Mouse (Mus musculus) hindbrain, embryonic 14.5 days (tissue): Measurements from ENCODE around the gene Lmf1. TPM values are rescaled to one million over a fixed set of nuclear protein-coding genes. Genes with fewer than 3 reads are reported as not detected.

Experiments used
- ATAC-seq: fragments of 200-750 bp; cut with Nextera tagmentation; 2 replicates; pipeline ENCODE4 v1.8.0; 2017; ENCODE audit warnings: moderate number of reproducible peaks, mild to moderate bottlenecking, moderate TSS enrichment, moderate library complexity; ENCODE audit not compliant: low FRiP score
- DNase-seq: peaks from one replicate; pipeline ENCODE4 v3.0.0-alpha.2; 2015; ENCODE audit warnings: low spot score
- H3K27ac ChIP-seq: fragments of 300-500 bp; sonication (generic); 2 replicates; pipeline ENCODE4 v1.5.1; 2014; ENCODE audit warnings: mild to moderate bottlenecking, moderate library complexity
- H3K27me3 ChIP-seq: fragments of 300-500 bp; sonication (generic); 2 replicates; pipeline ENCODE4 v1.6.1; 2014; ENCODE audit warnings: mild to moderate bottlenecking, low read length, mixed read lengths; ENCODE audit not compliant: control insufficient read depth, insufficient read depth
- H3K36me3 ChIP-seq: fragments of 300-500 bp; sonication (generic); replicated peaks from 2 replicates; pipeline ENCODE4 v1.6.1; 2014; ENCODE audit not compliant: control insufficient read depth, insufficient read depth
- H3K4me1 ChIP-seq: fragments of 300-500 bp; sonication (generic); replicated peaks from 2 replicates; pipeline ENCODE4 v1.6.1; 2014; ENCODE audit warnings: antibody characterized with exemption, low read length, mixed read lengths; ENCODE audit not compliant: control insufficient read depth, insufficient read depth
- H3K4me2 ChIP-seq: fragments of 300-500 bp; sonication (generic); replicated peaks from 2 replicates; pipeline ENCODE4 v1.6.1; 2014; ENCODE audit warnings: mild to moderate bottlenecking, moderate library complexity
- H3K4me3 ChIP-seq: fragments of 300-500 bp; sonication (generic); replicated peaks from 2 replicates; pipeline ENCODE4 v1.5.1; 2014; ENCODE audit warnings: mild to moderate bottlenecking, low read length
- H3K9ac ChIP-seq: fragments of 300-500 bp; sonication (generic); 2 replicates; pipeline ENCODE4 v1.6.1; 2014
- H3K9me3 ChIP-seq: fragments of 300-500 bp; sonication (generic); 2 replicates; pipeline ENCODE4 v1.6.1; 2016; ENCODE audit warnings: low read length; ENCODE audit not compliant: control insufficient read depth
- WGBS: fragments of 180-500 bp; shearing (Covaris S2); extraction: QIAGEN DNeasy Blood & Tissue Kit; methylation state at CpG from one replicate; pipeline ENCODE4 v1.1.7; 2014; 5-methylcytosine and 5-hydroxymethylcytosine counted together
- polyA plus RNA-seq: library from polyadenylated mRNA; unstranded; fragments of >200 nt; fragmentation: Nextera tagmentation; extraction: Ambion mirVana; gene quantifications from 2 replicates; pipeline ENCODE4 v1.2.1, GENCODE M21; 2014

The Lmf1 gene
- polyA plus RNA-seq, 1 experiment from 2014 or later, result 24.9 TPM

DNA sequence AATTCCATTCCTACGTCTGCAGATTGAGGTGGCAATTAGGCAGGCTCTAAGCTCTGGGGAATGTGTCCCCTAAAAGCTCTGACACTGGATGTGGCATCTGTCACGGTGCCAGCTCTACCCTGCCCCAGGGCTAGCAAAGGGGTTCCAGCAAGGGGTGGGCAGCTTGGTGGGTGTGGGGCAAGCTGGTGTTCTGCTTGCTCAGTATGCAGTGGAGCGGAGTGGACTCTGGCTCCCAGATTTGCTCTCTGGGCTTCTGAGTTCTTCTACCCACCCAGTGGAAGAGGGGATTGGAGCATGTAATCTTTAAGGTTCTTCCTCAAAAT is 30.6 kb downstream of the Lmf1 start:
- DNase-seq (no peak), ATAC-seq (no peak)
- H3K9ac ChIP-seq, result 0 out of 2 replicates have a peak overlapping the region, but pooled peaks have one; percentile 24
- WGBS, result 39% methylated on average over 3 of the region's 3 CpGs
- peaks cover 18% of the 10 kb centered on the region for H3K4me1 ChIP-seq
- H3K9me3 ChIP-seq, result no peaks in the 10 kb centered on the region
- H3K27ac ChIP-seq, result peak overlapping the region; percentile 15; the same call in 1 of the 2 replicates
- H3K4me2 ChIP-seq, result no peak overlapping the region
- H3K36me3 ChIP-seq, result no peaks in the 10 kb centered on the region
- H3K4me3 ChIP-seq, result no peak overlapping the region
- H3K27me3 ChIP-seq, result no peaks in the 10 kb centered on the region

DNA sequence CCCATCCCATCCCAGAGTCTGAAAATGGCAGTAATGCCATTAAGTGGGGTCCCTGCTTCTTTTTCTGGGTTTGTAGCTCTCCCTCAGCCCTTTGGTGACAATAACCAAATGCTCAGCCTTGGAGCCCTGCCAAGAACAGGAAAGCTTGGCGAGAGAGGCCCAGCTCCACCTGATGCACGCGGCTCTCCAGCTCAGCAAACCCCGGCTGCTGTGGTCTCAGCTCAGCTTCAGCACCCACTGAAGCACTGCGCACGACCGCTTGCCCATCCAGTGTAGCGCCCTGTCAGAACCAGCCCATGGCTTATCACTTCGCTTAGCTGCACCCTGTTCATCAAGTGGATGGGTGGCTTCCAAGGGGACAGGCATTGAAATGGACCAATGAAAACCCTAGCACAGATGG is 31.3 kb downstream of the Lmf1 start:
- WGBS, result 52% methylated on average over 9 of the region's 9 CpGs
- Histone ChIP-seq H3K9ac (no peak overlapping the region), H3K4me2 (no peak overlapping the region)

DNA sequence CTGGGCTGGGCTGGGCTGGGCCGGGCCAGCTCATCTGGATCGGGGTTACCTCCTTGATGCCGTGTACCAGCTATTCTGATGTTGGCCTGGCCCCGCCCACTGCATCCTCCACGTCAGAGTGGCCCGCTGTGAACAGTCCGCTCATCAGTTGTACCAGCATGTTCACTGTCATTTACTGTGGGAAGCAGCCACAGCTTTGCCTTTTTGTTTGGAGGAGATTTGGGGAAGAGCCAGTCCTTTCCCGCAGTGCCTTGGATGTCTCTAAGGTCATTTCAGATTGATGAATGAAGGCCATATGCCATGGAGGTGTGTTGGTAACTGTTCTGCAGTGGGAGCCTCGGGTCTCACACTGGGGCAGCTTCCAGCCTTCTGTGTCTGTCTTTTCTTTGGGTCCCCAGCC is 33.7 kb downstream of the Lmf1 start:
- no peak for ATAC-seq
- Histone ChIP-seq H3K27me3 (no peaks in the 10 kb centered on the region), H3K4me2 (no peak overlapping the region), H3K4me1 (peaks cover 18% of the 10 kb centered on the region), H3K27ac (no peak overlapping the region), H3K9me3 (no peaks in the 10 kb centered on the region), H3K36me3 (no peaks in the 10 kb centered on the region; the same call in 1 of the 2 replicates), H3K4me3 (no peak overlapping the region), H3K9ac (no peak overlapping the region)
- WGBS, result 73% methylated on average over 9 of the region's 9 CpGs
- no peak for DNase-seq

More for the DNA sequence above, 31.3 kb downstream of the Lmf1 start:
- H3K27ac ChIP-seq, result peak overlapping the region; percentile 15
- H3K4me3 ChIP-seq, result no peak overlapping the region
- ATAC-seq (peak; percentile 49; the same call in 1 of the 2 replicates), DNase-seq (peak; percentile 75)
- H3K9me3 ChIP-seq, result no peaks in the 10 kb centered on the region
- H3K4me1 ChIP-seq, result peaks cover 18% of the 10 kb centered on the region
- no peaks in the 10 kb centered on the region for H3K36me3 ChIP-seq
- no peaks in the 10 kb centered on the region for H3K27me3 ChIP-seq

DNA sequence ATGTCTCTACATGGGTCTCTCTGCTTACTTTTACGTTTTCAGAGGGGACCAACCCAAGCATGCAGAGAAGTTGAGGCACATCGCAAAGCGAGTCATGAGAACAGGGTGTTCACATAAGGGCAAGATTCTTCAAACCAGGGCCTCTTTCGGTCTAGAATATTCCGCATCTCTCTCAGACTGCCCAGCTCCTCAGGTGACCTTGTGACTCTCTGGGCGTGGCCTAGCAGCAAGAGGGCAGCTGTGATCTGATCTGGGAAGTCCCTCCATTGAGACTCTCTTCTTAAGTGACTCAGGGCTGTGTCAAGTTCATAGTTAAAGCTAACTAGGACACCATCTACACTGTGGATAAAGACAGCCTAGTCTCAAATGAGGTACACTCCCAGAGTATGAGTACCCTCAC is 34.4 kb downstream of the Lmf1 start:
- no peak overlapping the region for H3K9ac ChIP-seq
- no peak for DNase-seq
- H3K36me3 ChIP-seq, result no peaks in the 10 kb centered on the region; the same call in 1 of the 2 replicates
- H3K27ac ChIP-seq, result no peak overlapping the region
- H3K4me2 ChIP-seq, result no peak overlapping the region
- no peaks in the 10 kb centered on the region for H3K27me3 ChIP-seq
- no peaks in the 10 kb centered on the region for H3K9me3 ChIP-seq
- 94% methylated on average over 6 of the region's 6 CpGs for WGBS
- H3K4me1 ChIP-seq, result peaks cover 22% of the 10 kb centered on the region
- H3K4me3 ChIP-seq, result no peak overlapping the region
- no peak for ATAC-seq

DNA sequence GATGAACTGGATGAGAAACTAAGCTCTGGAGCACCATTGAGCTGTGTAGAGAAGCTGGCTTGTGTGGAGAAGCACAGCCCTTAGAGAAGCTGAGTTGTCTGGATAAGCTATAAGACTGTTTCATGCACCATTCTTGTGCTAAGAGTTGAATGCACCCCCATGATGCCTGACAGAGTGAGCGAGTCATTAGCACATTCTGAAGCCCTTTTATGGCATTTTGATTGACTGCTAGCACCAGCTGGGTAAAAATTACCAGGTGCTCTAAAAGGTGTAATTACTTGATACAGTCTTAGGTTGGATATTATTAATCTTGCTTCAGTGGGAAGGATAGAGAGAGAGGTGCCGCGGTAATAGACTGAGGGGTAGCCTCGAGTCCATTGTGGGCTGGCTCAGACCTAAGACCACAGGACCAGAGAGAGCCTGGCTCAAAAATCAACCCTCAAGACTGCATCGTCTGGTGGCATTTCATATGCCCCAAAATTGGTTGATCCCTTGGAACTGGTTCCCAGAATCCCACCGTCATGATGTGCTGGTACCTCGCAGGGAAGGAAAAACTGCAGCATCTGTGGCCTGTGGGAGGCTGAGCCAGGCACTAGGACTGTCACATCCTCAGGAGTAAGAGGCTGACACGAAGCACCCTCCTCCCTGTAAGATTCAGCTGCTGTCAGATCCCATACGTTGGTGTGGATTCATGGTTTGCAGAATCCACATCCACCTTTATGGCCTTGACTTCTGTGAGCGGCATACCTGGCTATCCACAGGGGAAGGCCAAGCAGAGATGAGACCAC is 36.0 kb downstream of the Lmf1 start:
- Histone ChIP-seq H3K4me2 (no peak overlapping the region), H3K36me3 (no peaks in the 10 kb centered on the region; the same call in 1 of the 2 replicates), H3K4me3 (no peak overlapping the region), H3K4me1 (peaks cover 15% of the 10 kb centered on the region), H3K9me3 (no peaks in the 10 kb centered on the region), H3K9ac (no peak overlapping the region), H3K27me3 (no peaks in the 10 kb centered on the region), H3K27ac (no peak overlapping the region)
- DNase-seq, result no peak
- WGBS, result 91% methylated on average over 10 of the region's 10 CpGs
- no peak for ATAC-seq

DNA sequence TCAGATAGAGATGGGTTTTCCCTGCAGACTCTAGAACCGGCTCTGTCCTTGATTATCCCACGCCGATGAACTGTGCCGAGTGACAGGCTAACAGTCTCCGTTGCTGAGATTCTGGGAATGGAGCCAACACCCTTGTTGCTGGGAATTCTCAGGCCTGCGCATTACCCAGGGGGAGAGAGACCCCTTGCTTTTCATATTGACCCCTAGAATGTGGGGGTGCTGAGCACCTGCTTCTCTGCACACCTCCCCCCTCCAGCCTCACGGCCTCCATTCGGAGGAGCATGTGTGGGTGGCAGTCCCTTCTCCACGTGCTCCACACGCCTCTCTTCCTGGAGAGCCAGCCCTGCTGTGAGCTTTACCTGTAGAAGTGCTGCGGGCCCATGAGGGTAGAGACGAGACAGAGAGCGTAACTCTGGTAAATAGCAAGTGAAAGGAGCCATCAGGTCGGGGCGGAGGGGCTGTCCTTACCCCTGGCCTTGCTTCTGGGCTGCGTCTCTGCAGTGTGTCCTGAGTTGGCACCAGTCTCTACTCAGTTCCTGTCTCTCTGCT is 39.7 kb downstream of the Lmf1 start:
- ATAC-seq (no peak; the same call in 1 of the 2 replicates), DNase-seq (peak; percentile 75)
- H3K27me3 ChIP-seq, result no peaks in the 10 kb centered on the region
- no peak overlapping the region for H3K4me3 ChIP-seq
- no peak overlapping the region for H3K9ac ChIP-seq
- H3K9me3 ChIP-seq, result no peaks in the 10 kb centered on the region
- 35% methylated on average over 16 of the region's 16 CpGs for WGBS
- no peaks in the 10 kb centered on the region; the same call in 1 of the 2 replicates for H3K36me3 ChIP-seq
- H3K27ac ChIP-seq, result 0 out of 2 replicates have a peak overlapping the region, but pooled peaks have one; percentile 2
- H3K4me2 ChIP-seq, result no peak overlapping the region; the same call in 1 of the 2 replicates
- peaks cover 9% of the 10 kb centered on the region for H3K4me1 ChIP-seq

DNA sequence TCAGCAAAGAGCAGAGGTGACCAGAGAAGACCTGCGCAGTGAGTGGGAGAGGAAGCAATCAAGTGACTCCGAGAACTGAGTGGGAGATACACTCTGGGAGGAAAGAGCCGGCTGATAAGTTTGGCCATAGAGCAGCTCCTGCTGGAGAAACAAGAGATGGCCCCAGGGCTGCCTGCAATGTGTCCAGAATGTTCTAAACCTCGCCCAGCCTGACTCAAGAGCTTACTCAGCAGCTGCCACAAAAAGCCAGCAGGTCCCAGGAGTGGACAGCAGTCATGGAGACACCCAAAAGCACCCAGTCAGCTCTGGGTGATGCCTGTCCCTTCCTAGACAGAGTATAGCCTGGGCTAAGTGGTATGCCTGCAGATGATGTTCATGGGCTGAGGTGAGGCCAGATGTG is 44.6 kb downstream of the Lmf1 start:
- 89% methylated on average over 4 of the region's 4 CpGs for WGBS
- Histone ChIP-seq H3K27ac (no peak overlapping the region), H3K36me3 (no peaks in the 10 kb centered on the region), H3K4me1 (0 out of 2 replicates have a peak, but pooled peaks cover 8% of the 10 kb centered on the region), H3K9ac (no peak overlapping the region), H3K9me3 (no peaks in the 10 kb centered on the region), H3K4me3 (no peak overlapping the region), H3K4me2 (no peak overlapping the region), H3K27me3 (no peaks in the 10 kb centered on the region)
- DNase-seq (no peak), ATAC-seq (no peak)

DNA sequence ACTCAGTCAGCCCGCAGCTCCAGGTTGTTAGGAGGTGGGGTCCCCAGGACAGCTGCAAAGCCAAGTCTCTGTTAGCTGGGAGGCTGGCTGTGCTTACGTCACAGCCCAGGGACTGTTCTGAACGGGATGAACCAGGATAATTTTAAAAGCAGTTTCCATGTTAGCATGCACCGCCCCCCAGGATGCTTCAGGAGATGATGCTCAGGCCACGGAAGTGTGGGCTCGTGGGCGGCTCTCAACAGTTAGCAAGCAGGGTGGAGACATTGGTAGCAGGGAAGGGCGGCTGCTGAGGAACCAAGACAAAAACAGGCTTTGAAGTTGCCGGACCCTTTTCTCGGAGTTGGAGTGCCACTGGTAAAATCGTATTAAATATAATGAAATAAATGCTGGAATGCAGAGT is 45.0 kb downstream of the Lmf1 start:
- no peaks in the 10 kb centered on the region for H3K27me3 ChIP-seq
- no peaks in the 10 kb centered on the region for H3K36me3 ChIP-seq
- no peak overlapping the region for H3K27ac ChIP-seq
- ATAC-seq (no peak), DNase-seq (no peak)
- H3K9ac ChIP-seq, result no peak overlapping the region
- H3K4me1 ChIP-seq, result 0 out of 2 replicates have a peak, but pooled peaks cover 4% of the 10 kb centered on the region
- no peak overlapping the region for H3K4me3 ChIP-seq
- no peak overlapping the region for H3K4me2 ChIP-seq
- no peaks in the 10 kb centered on the region for H3K9me3 ChIP-seq
- 46% methylated on average over 11 of the region's 11 CpGs for WGBS

DNA sequence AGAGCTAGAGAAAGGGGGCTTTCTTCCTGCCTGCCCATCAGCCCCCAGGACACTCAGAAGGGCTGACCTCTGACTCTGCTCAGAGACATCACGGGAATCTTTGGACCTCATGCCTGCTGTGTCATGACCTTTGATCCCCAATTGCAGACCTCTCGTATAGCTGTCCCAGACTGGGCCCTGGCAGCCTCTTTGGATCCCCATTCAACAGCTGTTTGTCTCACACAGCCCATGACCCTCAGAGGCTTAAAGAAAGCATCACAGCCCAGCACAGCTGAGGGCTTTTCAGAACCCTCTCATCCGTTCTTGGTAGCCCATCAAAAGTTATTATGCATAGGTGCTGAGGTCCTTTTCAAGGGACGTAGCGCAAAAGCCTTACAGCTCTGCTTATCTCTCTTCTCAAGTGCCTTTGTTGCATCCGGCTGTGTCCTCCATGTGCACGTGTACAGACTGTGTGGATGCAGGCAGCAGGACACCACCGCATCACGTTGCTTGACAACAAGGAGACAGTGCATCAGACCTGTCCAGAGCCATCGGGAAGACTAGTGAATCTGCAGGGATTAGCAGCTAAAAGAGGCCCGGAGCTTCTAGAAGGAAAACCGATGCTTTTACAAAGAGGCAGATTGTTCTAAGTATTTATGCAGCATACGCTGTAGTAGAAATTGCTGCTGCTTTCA is 45.7 kb downstream of the Lmf1 start:
- no peak overlapping the region for H3K27ac ChIP-seq
- WGBS, result 34% methylated on average over 13 of the region's 13 CpGs

More for the DNA sequence above, 45.7 kb downstream of the Lmf1 start:
- no peaks in the 10 kb centered on the region for H3K9me3 ChIP-seq
- no peak overlapping the region for H3K4me3 ChIP-seq
- H3K9ac ChIP-seq, result no peak overlapping the region
- DNase-seq, result no peak
- H3K4me1 ChIP-seq, result 0 out of 2 replicates have a peak, but pooled peaks cover 4% of the 10 kb centered on the region
- H3K27me3 ChIP-seq, result no peaks in the 10 kb centered on the region
- H3K4me2 ChIP-seq, result no peak overlapping the region
- H3K36me3 ChIP-seq, result no peaks in the 10 kb centered on the region
- no peak for ATAC-seq
